Mouse (Mus musculus) v-Abl transformed pro-B cells (cell line): ENCODE data around the gene Ptprt.

Source experiments
- in situ Hi-C, 2 experiments: fragments of 400-800 bp; cut with MboI; formaldehyde crosslinking; loops; one replicate each; pipeline ENCODE4 v1.15.1; 2025; ENCODE audit not compliant: unreplicated experiment in 2 of 2

Ptprt gene

DNA sequence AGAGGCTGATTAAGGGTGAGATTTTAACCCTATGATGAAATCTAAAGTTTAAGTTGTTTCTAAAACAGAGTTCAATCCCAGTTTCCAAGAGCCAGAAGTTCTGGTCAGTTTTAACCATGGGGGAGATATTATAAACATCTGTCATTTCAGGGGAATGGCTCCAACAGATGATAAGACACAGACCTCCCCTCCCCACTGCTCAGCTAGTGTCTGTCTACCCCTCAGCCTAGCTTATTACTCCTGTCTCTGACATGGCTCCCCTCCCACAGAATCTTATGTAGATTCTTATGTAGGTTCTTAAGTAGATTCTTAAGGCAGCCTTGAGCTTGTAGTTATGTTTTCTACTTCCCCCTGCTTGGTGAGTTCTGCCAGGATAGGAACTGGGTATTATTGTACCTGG, 1180.5 kb downstream of the Ptprt start:
- in situ Hi-C loops, result no loop called here
